Mouse (Mus musculus): ENCODE results near the gene Cdc45.

The Cdc45 gene

GRCm38 (mm10) chr16:18788627-18789406, 23.0 kb downstream of the Cdc45 start:
- DNase-seq = no peak

GRCm38 (mm10) chr16:18786652-18787051, 25.1 kb downstream of the Cdc45 start:
- no peak for DNase-seq

- no peak for DNase-seq
These were observed 26.3 kb downstream of the Cdc45 start for GRCm38 (mm10) chr16:18785485-18785884.

GRCm38 (mm10) chr16:18785025-18785424, 26.8 kb downstream of the Cdc45 start:
- no peak for DNase-seq

- DNase-seq = no peak
These were observed 30.0 kb downstream of the Cdc45 start for GRCm38 (mm10) chr16:18781810-18782209.

DNA sequence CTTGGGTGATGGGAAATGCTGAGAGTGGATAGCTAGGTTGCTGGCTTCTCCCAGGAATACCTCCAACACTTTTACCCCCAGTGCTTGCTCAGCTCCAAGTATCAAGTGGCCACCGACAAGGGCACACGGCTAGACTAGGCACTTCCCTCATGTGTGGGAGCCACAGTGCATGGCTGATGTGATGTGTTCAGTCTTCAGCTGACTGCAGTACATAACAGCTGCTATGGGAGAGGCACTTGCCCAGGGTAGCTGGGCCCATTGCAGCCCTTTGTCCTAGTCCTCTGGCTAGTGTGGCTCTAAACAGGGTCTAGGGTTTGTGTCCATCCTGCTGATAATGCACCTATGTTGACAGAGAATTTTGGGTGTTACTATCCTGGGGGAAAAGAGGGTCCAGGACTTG, 33.3 kb downstream of the Cdc45 start:
- DNase-seq = no peak

GRCm38 (mm10) chr16:18777101-18778080, 34.4 kb downstream of the Cdc45 start:
- no peak for DNase-seq

DNA sequence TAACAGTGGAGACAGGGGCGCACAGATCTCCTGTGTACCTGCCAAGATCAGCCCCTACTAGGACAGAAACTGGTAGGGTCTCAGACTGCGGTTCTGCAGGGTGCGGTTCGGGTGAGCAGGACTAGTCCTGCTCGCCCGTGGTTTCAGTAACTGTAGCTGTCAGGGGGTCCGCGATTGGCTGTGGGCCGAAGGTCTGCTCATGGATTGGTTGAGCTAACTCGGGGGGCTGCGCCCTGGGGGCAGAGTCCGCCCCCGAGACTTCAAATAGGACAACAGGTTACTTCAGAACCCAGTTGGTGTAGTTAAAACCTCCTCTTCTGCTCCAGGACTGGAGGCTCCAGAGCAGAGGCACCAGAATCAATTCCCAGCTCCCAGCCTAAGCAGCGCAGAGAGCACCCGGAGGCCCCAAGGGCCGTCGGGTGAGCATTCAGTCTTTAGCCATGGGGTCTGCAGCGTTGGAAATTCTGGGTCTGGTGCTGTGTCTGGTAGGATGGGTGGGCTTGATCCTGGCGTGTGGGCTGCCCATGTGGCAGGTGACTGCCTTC, 35.2 kb downstream of the Cdc45 start, which contains the start of gene Cldn5:
Cldn5 (plus strand) TSS at position 292 of the 545 bp plus-strand sequence.
- DNase-seq = peak; percentile 15

DNA sequence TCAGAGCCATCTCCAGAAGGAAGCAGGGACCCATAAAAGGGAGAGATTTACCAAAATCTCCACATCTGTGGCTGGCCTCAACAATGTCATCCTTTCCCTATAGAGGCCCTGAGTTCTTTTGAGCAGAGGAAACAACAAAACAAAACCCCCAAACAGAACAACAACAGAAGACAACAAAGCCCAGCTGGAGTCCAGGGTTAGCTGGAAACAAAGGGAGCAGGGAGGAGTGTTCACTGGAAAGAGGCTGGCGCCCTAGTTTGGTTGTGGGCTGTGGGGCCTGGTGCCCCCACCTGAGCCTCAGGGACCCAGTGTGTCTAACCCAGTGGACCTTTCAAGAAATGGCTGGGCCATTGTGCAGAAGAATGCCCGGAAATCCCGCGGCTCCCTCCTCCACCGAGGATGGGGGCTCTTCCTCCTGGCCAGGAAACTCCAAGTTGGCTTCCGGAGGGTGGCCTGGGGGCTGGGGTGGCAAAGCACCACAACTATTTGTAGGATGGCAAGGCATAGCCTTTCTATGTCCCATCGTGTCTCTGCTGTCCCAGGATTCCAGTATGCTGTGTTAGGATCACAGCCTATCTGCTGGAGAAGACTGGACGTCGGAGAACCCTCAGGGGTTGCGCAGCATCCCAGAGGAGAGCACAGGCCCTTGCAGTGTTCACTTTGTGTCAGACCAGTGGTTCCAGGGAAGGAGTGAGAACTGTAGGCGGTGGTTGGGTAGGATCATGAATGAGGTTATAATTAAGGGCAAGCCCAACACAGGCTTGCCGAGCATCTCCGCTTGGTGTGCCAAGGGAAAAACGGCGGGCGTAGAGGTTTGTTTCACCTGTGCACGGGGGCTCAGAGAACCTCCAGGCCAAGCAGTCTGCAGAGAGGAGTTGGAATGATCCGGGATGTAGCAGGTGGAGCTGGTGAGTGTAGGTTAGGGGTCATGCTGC, 35.9 kb downstream of the Cdc45 start:
- DNase-seq = no peak

GRCm38 (mm10) chr16:18773936-18774335, 37.9 kb downstream of the Cdc45 start:
- DNase-seq = no peak

GRCm38 (mm10) chr16:18769501-18769900, 42.3 kb downstream of the Cdc45 start:
- DNase-seq = no peak

DNA sequence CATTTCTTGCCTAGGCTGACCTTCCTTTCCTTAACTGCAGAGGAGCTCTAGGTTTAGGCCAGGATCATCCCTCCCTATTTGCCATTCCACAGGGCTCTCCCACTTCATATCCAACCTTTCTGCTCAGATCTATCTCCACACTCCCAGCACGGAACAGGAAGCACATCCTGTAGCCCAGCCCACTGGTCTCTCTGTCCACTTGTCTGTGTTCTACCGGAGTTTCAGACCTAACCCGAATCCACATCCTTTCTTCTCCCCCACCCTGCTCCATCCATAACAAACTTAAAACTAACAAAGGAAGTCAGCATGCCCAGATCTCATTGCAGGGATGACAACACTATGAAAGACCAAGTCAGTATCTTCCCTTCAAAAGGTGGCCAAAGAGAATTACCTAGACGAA, 45.4 kb downstream of the Cdc45 start:
- no peak for DNase-seq

DNA sequence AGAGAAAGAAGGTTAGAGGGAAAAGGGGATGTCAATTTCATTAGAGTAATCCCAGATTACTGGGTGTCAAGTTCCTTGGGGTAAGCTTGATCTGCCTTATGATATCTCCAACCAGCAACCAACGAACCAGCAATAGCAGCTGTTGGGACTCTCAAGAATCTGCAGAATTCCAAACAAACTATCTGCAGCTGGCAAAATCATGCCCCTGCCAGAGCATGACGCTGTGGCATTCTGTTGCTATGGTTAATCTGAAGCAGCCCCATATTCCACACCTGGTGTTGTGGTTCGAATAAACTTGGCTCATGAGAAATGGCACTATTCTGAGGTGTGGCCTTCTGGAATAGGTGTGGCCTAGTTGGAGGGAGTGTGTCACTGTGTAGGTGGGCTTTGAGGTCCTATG, 48.8 kb downstream of the Cdc45 start:
- DNase-seq = no peak

GRCm38 (mm10) chr16:18761734-18762133, 50.1 kb downstream of the Cdc45 start:
- no peak for DNase-seq

DNA sequence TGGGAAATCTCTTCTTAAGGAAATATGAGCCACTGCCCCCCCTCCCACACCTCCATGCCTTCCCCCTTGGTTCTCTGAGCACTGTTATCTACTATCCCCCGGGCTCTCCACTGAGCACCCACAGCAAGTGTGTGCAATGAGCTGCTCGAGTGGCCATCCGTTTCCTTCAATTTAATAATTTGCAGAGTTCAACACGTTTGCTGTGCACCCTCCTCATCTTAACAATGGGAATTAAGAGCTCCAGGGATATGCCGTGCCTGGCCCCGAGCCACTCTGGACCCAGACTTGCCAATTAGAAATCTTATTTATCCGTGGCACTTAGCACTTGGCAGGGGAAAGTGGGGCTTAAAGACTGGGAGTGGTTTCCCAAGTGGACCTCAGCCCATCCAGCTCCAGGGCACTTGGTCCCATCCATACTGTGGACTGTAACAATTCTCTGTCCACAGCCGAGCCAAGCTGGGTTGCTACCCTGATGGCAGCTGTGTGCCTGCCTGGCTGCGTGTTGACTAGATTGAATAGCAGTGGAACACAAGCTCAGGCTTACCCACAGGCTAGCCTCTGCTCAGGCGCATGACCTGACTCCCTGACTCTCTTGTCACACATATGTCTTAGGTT, 59.8 kb downstream of the Cdc45 start:
- DNase-seq = no peak

DNA sequence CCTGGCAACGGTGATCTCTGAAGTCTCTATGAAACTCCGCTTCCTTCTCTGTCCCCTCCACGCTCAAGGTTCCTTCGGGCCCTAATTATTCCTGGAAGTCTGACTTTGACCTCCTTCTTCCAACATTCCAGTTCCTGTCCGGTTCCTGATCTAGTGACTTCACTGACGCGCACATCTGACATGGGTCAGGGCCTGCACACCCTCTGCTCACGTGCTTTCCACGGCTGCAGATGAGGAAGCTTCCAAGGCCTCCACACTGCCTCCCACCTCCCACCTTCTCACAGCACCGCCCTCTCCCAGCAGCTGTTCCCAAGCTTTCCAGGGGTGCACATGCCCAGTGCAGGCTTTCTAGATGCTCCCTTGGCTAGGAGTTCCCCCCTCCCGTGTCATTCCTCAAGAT, 60.7 kb downstream of the Cdc45 start:
- no peak for DNase-seq

GRCm38 (mm10) chr16:18746268-18747122, 65.3 kb downstream of the Cdc45 start:
- no peak for DNase-seq

GRCm38 (mm10) chr16:18738303-18738702, 73.5 kb downstream of the Cdc45 start:
- DNase-seq = no peak

GRCm38 (mm10) chr16:18733100-18733956, 78.5 kb downstream of the Cdc45 start:
- DNase-seq = peak; percentile 34

- no peak for DNase-seq
These were observed 81.1 kb downstream of the Cdc45 start for GRCm38 (mm10) chr16:18730640-18731039.

Measured in kidney, adult 11 months (tissue).